Mouse (Mus musculus) layer of hippocampus, postnatal 36 days (tissue): Measurements from ENCODE around the gene Pigw. TPM values are rescaled to one million over a fixed set of nuclear protein-coding genes. Genes with fewer than 3 reads are reported as not detected.
A peak's percentile ranks its signal among the peaks of the same experiment; 100 is the strongest.

Experiments
- DNase-seq, 2 experiments: peaks; one replicate each; pipeline ENCODE4 v3.0.0; 2022
- total RNA-seq, 2 experiments: library from RNA; stranded (reverse); gene quantifications; 2 replicates each; pipeline ENCODE4 v1.2.3; 2021

Pigw gene
- total RNA-seq: 1 to 10 TPM; 8.2 to 8.4 TPM

DNA sequence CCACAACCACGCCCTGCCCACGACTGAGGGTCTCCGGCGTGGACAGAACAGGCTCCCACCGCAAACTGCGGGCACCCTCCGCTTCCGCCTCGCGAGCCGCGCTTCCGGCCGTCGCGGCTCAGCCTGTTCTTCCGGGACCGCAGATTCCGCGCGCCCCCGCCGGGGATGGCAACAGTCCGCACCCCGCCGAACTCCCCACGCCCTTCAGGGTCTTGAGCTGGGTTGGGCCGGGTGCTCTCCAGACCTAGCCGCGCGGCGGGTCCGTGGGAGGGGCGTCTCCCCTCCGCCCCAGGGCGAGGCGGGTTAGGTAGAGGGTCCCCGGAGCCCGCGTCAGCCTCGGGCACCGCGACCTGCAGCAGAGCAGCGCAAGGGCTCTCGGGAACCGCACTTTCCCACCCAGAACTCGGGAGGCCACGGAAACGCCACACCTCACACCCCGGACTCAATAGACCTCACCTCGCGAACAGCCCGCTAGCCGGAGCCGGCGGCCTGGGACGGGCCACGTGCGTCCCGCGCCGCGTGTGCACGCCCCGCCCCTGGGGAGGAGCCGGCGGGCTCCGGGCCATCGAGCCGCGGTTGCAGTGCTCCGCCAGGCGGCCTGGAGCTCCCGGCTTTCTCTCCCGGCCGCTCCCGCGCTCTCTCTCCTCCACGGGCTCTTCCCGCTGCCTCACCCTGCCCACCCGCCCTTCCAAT, at the start of gene Pigw, which contains the start of gene Myo19:
Gene Pigw (minus strand): TSS at position 514 of the 693 bp plus-strand sequence.
Gene Myo19 (plus strand): TSS at position 377 of the 693 bp plus-strand sequence.
- DNase-seq: peak; percentile 81 to 83

DNA sequence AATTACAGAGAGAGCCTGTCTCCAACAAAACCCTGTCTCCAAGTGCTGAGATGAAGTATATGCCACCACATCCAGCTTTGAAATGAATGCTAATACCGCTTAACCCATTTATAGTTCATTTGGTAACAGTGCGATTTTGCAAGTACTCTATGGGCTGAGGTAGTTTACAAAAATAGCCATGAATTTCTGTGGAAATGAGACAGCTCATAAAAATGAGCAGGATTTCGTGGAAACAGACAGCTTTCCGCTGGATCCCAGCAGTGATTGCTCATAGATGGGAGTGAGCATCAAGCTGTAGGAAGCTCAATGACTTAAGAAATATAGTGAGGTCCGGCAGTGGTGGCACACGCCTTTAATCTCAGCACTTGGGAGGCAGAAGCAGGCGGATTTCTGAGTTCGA, 40.9 kb upstream of the Pigw start:
- DNase-seq: no peak

DNA sequence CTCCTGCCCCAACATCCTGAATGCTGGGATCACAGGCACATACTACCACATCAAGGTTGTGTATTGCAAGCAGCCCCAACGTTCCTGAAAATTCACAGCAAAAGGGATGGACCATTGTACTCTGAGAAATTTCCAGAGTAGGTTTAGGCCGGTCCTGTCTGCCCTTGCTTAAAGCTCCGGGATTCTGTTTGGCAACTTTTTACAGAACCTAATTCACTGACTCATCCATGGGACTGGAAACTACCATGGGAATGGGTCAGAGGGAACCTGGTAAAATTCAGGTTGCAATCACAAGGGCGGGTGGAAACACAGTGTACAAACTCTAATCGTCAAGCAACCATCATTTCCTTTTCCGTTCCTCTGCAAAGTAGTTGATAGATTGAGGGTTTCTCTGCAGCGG, 39.9 kb upstream of the Pigw start:
- no peak for DNase-seq

DNA sequence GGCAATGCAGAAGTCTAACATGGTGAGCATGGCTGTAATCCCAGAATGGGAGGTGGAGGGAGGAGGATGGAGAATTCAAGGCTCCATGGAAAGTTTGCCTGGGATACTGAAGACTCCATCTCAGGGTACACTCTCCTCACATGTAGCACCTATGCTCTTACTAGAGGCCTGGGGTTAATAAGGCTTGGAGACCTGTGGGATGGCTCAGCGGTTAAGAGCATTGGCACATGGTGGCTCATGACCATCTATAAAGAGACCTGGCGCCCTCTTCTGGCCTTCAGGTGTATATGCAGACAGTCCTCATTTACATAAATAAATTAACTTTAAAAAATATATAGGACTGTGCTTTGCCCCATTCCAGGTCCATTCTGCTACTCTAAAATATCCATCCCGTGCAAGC, 39.2 kb upstream of the Pigw start:
- DNase-seq: no peak

DNA sequence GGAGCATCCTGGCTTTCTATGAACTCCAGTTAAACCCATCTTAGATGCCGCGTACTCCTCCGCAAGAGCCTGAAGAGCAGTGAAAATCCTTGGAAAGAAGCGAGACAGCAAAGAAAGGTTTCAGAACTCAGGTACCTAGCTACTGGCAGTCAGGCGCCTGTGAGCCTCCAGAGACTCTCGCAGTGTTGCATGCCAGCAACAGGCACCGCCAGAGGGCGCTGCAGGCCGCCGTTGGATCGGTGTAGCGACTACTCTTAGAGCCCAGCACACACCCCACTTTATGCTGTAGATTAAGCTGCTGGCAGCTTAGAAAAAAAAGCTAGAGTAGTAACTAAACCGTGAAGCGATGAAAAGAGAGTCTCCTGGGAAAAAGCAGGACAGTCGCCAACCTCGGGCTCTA, 38.3 kb upstream of the Pigw start:
- DNase-seq: peak; percentile 81 to 85

DNA sequence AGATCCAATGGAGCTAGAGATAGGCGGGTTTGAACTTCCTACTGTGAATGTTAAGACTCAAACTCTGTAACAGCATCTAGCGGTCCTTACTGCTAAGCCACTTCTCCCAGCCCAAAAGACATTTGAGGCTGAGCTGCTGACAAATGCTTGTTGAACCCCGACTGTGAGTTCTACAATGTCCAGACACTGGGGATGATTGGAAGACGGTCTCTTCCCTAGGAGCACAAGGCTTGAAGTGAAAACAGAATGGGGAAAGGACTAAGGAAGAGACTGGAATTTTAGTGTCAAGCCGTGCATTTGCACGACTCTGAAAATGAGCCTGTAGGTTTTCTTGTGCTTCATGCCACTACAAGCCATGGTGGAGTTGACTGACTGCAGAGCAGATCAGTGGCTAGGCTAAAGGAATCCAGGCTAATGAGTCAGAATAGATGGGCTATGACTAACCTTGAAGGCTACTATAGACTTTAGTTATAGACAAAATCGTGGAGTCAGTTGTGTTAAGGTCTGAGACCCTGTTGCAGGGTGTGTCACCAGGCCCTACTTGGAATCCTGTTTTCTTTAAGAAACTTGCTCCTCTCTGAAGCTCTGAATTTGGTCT, 36.7 kb upstream of the Pigw start:
- DNase-seq: no peak

DNA sequence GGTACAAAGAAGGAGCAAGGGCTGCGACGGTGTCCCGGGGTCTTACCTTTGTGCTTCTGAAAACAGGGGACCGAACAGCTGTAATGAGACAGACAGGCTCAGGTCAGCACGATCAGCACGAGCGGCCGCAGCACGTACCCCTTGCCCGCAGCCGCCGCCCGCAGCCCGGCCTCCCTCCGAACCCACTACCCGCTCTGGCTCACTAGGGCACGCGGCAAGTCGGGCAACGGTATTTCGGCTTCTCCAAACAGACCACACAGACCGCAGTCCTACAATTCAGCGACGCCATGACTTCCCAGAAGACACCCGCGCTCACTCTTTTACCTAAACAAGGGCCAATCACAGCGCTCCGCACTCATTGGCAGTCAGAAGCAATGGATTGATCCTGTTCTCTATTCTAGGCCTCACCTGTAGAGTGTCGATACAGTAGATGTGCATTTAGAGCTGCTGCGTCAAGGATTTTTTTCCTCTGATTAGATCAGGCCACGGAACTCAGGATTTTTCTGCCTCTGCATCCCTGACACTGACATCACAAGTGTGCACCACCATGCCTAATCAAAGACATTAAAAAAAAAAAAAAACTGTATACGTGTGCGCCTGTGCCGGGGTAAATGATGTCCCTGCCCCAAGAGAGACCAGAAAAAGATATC, 36.1 kb upstream of the Pigw start, which contains the start of gene Znhit3:
Gene Znhit3 (minus strand): TSS at position 314 of the 650 bp plus-strand sequence.
- DNase-seq: peak; percentile 80 to 84

DNA sequence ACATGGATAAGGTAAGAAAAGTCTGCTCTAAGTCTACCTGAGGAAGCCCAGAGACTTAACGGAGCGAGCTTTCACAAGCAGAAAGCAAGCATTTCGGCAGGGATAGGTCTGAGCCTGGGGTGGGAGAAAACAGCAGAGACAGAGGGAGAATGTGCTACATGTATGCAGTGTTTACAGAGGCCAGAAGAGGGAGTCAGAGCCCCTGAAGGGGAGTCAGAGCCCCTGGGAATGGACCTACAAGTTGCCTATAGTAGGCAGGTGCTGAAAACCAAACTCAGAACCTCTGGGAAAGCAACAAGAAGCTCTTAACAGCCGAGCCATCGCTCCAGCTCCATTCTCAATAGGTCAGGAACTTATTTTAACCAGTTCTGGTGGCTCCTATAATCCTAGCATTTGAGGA, 34.6 kb upstream of the Pigw start:
- no peak for DNase-seq

DNA sequence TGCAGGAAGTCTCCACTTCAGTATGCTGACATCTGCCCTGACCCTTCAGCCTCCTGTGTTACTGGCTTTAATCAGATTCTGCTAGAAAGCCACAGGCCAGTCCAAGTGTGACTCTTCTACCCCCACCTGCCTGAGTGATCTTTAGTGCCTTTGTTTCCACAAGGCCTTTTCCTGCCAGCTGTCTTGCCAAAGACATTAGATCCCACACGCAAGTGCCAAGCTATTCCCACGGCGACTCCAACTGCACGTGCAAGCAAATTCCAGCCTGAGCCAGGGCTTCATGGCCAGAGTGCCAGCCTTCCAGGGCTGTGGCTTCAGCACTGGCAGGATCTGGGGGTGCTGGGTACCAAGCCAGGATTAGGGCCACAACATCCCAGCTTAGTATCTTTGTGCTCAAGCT, 30.3 kb upstream of the Pigw start:
- no peak for DNase-seq

DNA sequence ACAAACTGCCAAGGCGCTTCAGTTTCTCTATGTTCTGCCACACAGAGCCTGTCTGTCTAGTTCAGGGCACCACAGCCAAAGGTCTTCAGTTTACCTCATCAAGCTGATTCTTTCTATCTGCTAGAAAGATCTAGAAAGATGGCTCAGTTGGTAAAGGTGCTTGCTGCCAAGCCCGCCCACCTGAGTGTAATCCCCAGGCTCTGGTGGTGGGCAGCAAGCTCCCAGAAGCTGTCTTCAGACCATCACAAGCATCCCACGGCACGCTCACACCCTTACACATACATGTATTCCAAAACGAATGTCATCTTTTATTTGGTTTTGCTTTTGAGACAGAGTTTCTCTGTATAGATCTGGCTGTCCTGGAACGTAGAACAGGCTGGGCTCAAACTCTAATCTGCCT, 28.4 kb upstream of the Pigw start:
- DNase-seq: no peak

DNA sequence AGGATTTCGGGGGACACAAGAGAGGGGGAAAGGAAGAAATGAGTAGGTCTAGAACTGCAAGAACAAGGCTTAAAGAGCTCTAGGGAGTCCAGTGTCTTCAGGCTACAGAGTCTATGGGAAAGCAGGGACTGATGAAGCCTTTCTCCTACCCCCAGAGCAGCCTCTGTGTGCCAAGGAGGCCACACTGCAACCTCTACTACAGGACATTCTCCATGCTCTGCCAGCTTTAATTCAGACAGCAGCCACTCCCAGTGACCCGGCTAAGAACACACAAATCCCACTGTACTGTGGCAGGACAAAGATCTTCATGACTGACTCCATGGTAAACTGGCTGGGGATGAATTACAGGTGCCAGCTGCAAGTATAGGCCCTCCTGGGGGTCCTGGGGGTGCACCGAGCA, 27.0 kb upstream of the Pigw start:
- no peak for DNase-seq

DNA sequence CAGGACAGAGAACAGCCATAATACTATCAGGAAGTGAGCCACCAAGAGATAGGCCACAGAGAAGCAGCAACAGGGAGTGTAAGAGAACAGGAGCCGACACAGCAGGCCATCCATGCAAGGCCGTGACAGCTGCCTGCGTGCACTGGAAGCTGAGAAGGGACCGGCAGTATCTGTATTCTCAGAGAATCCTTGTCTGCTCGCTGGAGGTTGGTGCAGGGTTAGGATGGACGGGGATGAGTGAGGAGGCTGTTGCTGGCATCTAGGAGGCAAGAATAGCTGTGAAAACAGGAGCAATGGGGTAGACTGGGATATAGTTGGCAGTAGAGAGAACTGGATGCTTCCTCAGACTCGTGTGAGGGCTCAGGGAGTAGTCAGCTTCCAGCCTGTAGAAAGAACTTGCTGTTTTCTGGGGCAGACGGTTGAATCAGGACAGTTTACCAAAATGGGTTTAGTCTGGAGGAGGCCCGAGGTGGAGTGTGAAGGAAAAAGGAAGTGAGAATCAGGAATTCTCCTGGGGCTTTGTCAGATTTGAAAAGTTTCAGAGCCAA, 24.6 kb upstream of the Pigw start:
- no peak for DNase-seq

DNA sequence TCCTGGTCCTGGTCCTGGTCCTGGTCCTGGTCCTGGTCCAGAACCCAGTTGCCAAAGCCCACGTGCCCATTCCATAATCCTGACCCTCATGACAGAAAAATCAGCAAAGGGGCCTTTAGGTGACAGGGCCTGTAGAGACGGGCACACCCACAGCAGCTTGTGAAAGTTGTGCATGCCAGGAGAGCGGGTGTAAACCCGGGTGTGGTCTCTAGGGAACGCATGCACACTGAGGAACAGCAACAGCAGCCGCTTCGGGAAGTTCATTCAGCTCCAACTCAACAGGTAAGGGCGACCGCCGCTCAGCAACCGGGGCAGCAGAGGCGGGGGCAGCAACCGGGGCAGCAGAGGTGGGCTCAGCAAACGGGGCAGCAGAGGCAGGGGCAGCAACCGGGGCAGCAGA, 13.0 kb upstream of the Pigw start:
- no peak for DNase-seq

DNA sequence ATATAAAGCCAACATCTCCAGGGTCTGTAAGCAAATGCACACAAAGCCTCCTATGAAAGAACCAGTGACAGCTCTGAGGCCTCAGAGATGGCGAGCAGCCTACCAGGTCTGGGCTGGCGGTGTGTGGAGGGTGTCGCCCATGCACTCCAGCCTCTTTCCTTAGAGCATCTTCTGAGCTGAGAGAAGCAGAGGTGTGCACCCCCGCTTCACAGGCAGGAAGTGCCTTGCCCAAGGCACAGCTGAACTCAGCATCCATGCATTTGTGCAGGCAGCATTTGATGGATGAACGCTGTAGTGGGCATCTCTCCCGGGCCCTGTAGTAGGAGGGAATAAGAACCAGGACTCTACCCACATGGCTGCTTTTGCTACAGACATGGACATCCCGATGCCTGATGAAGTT, 11.6 kb upstream of the Pigw start:
- no peak for DNase-seq

DNA sequence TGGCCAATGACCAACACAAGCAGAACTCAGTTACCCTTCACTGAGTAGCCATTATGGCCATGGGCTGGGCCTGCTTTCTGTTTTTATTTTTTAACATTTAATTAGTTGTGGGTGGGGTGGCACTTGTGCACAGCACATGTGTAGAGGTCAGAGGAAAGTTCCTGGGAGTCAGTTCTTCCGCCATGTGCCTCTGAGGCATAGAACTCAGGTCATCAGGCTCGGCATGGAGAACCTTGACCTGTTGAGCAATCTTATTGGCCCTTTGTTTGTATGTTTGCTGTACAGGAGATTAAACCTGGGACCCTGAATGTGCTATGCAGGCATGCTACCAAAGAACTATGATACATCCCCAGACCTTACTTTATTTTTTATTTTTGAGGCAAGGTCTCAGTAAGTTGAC, 9.4 kb upstream of the Pigw start:
- DNase-seq: no peak

DNA sequence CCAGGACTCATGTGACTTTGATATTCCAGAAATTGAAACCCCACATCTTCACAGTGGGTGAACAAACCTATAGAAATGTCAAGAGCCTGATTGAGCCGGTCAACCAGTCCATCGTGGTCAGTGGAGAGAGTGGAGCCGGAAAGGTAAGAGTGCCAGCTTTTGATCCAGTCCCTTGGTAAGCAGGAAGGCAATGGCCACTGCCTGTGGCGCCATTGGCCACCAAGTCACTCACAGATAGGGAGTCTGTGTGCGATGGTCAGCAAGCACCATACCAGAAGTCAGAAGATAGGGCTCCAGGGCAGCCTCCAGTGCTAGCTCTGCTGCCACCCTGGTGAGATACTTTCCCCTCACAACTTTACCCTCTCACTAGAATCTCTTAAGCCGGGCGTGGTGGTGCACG, 7.9 kb upstream of the Pigw start:
- no peak for DNase-seq

DNA sequence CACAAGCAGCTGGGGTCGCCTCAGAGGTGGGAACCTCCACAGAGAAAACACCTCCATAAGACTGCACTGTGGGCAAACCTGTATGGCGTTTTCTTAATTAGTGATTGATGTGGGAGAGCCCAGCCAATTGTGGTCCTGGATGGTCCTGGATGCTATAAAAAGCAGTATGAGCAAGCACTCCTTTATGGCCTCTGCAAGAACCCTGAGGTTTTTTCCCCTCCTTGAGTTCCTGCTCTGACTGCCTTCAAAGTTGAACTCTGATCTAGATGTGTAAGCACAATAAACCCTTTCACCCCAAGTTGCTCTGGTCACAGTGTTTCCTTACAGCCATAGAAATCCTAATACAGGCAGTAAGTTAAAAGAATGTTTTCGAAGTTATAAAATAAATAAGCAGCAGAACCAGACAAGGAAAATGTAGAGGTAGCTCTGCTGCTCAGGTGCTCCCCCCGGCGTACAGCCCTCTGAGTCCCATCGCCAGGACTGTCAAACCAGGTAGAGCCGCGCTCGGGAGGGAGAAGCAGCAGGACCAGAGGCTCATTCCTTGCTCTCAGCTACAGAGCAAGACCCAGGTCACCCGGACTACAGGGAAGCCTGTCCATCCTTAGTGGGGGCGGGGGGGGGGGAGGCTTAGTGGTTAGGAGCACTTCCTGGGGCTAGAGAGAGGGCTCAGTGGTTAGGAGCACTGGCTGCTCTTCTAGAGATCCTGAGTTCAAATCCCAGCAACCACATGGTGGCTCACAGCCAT, 6.9 kb upstream of the Pigw start:
- DNase-seq: no peak

DNA sequence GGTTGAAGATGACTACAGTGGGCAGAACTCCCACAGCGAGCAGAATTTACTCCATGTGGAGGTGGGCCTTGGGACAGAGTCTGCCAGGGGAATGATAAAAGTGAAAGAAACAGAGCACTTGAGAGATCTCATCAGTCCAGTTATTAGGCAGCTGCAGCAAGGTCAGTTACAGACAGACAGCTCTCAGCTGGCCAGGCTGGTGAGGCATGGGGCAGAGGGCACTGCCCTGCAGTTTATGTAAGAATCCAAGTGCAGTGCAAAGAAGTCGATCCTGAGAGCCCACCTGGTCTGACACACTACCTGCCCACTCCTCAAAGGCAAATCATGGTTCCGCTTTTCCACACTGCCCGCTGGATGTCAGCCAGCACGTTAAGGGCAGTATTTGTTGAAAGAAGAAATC, 6.2 kb upstream of the Pigw start:
- no peak for DNase-seq

DNA sequence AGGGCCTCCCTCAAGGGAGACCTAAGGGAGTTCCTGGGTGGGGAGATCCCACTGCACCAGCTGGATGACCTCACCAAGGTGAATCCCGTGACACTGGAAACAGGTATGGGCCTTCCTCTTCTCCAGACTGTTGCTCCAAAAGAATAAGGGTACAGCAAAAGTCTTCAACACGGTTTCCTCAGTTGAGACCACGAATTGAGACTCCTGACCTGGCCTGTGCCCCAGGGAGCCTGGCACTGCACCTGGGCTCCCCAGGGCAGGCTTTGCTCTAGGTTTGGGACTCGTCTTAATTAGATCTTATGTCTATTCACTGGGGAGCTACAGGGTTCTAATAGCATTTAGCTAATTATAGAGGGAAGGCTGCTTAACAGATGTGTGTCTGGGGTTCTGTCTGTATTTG, 5.2 kb upstream of the Pigw start:
- DNase-seq: no peak

DNA sequence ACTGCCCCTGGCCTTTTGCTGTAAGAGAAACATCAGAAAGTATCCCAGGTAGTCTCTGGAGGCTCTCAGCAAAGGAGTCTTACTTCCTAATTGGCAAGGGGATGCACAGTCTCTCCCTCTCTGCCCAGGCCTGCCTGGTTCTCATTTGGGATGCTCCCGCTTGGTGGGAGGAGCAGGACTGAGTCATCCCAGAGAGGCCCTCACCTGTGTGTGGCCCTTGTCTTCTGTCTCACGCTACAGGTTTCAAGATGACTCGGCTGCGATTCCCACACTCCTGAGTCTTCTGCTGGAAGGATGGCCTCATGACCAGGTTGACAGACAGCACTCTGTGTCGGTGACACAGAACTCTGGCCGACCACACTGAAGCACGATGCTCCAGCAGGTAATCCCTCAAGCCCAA, 2.3 kb upstream of the Pigw start:
- DNase-seq: no peak

DNA sequence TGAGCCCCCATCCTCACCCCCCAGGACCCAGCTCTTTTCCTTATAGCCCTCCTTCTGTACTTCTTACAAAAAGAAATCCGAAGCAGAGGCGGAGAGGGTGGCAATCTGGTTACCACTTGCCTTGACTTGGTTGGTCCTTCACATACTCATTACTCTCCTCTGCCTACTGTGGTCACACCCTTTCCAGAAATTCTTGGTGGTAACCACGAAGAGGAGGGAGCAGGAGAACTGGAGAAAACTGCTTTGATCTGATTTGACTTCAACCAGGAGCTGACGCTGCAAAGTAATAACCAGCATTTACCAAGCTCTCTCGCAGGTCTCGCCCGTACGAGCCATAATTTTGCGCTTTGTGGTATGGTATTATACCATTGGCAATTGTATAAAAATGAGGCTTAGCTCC, 886 bp upstream of the Pigw start:
- no peak for DNase-seq

DNA sequence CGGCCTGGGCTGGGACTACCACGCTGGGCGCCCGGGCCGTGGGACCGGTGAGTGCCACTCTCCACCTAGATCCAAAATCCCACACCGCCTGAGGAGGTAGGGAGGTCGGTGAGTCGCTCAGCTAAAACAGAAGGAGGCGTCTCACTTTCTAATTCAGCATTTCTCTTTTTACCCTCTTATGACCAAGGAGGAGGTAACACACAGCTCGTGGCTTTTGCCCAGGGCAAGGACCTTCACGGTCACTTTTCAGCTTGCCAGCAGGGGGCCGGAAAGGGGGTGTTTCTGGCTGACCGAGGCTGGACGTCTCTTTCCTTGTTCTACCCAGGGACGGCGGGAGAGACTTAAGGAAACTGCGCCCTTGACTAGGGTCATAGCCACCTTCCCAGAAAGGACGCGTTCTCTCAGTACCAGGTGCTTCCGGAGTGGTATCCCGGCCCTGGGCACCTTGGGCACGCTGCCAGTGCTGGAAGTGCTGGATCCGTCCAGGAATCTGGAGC, 428 bp upstream of the Pigw start:
- peak in 1 of 2 experiments; percentile 33 for DNase-seq
